Mouse (Mus musculus) neural tube, embryonic 12.5 days (tissue): ENCODE data around the gene Flt3l. TPM values are rescaled to one million over a fixed set of nuclear protein-coding genes. Genes with fewer than 3 reads are reported as not detected.

ENCODE experiments used
- ATAC-seq: fragments of 200-750 bp; cut with Nextera tagmentation; 2 replicates; pipeline ENCODE4 v1.8.0; 2017; ENCODE audit warnings: low read depth, mild to moderate bottlenecking, moderate TSS enrichment, moderate library complexity; ENCODE audit not compliant: low FRiP score
- H3K27ac ChIP-seq: fragments of 300-500 bp; sonication (generic); 2 replicates; pipeline ENCODE4 v1.5.1; 2016
- H3K27me3 ChIP-seq: fragments of 300-500 bp; sonication (generic); replicated peaks from 2 replicates; pipeline ENCODE4 v1.6.1; 2016; ENCODE audit warnings: mild to moderate bottlenecking
- H3K36me3 ChIP-seq: fragments of 300-500 bp; sonication (generic); 2 replicates; pipeline ENCODE4 v1.6.1; 2016; ENCODE audit warnings: mild to moderate bottlenecking
- H3K4me1 ChIP-seq: fragments of 300-500 bp; sonication (generic); 2 replicates; pipeline ENCODE4 v1.6.1; 2016
- H3K4me2 ChIP-seq: fragments of 300-500 bp; sonication (generic); replicated peaks from 2 replicates; pipeline ENCODE4 v1.6.1; 2016; ENCODE audit warnings: mild to moderate bottlenecking
- H3K4me3 ChIP-seq: fragments of 300-500 bp; sonication (generic); 2 replicates; pipeline ENCODE4 v1.5.1; 2016
- H3K9ac ChIP-seq: fragments of 300-500 bp; sonication (generic); 2 replicates; pipeline ENCODE4 v1.6.1; 2016; ENCODE audit warnings: mild to moderate bottlenecking
- H3K9me3 ChIP-seq: fragments of 300-500 bp; sonication (generic); 2 replicates; pipeline ENCODE4 v1.6.1; 2016; ENCODE audit warnings: mild to moderate bottlenecking
- WGBS: fragments of 180-500 bp; shearing (Covaris S2); methylation state at CpG from one replicate; pipeline ENCODE4 v1.1.7; 2016; 5-methylcytosine and 5-hydroxymethylcytosine counted together
- polyA plus RNA-seq: library from polyadenylated mRNA; unstranded; fragments of >200 nt; fragmentation: Nextera tagmentation; extraction: Ambion mirVana; gene quantifications from 2 replicates; pipeline ENCODE4 v1.2.1, GENCODE M21; 2016

Flt3l gene
- 1.0 and 1.3 TPM in 2 replicates for polyA plus RNA-seq

DNA sequence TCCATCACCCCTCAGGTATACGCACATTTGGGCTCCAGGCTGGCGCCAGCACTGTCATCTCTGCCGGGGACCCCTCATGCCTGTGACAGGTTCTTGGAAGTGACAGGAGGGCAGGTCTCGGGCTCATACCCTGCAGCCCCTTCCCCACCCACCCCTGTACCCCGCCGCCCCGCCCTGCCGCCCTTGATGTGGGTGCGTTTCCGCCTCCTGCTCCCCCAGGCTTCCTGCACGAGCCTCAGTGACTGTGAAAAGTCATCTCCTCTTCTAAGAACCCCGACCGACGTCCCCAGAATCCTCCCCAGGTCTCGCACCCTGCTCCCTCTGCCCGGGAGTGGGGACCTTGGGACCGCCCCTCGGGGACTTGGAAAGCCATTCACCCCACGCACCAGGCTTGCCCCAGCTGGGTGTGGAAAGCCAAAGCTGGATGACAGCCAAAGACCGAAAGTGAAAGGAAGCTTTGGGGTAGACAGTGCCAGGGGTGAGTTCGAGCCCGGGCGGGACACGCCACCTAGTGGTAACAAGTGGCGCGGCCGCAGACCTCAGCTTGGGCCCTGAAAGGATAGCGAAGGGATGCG lies at the start of gene Flt3l, which contains the start of gene Gm45713:
TSS of gene Flt3l (minus strand) at position 440 of the 575 bp plus-strand sequence.
TSS of gene Gm45713 (minus strand) at position 239 of the 575 bp plus-strand sequence.
- peak; percentile 83 for ATAC-seq
- Histone ChIP-seq H3K36me3 (no peaks in the 10 kb centered on the region), H3K4me1 (peaks cover 6% of the 10 kb centered on the region; the same call in 1 of the 2 replicates), H3K9me3 (no peaks in the 10 kb centered on the region), H3K4me2 (peak within 1 kb of the TSS; percentile 74), H3K27me3 (peaks cover 15% of the 10 kb centered on the region; the same call in 1 of the 2 replicates), H3K27ac (no peak within 1 kb of the TSS), H3K9ac (peak within 1 kb of the TSS; percentile 56), H3K4me3 (peak within 1 kb of the TSS; percentile 44)
- 3% methylated on average over 29 of the region's 29 CpGs for WGBS

DNA sequence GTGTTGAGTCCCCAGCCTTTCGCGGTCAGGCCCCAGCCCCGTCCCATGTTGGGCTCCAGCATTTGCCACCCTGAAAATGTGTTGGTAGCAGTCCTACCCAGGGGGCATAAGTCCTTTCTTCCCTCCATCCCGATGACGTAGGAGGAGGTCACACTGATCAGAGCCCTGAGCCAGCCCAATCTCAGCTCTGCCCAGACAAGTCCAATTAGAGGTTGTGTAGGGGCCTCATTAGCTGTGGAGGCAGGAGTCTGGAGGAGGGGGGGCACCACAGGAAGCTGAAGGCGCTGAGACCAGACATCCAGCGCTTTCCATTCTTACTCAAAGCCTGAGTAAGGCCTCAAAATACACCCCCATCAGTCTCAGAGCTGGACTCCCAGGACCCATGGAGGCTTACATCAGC lies 49.7 kb upstream of the Flt3l start:
- H3K27ac ChIP-seq: no peak overlapping the region
- no peak overlapping the region for H3K9ac ChIP-seq
- 63% methylated on average over 7 of the region's 7 CpGs for WGBS
- H3K4me3 ChIP-seq: no peak overlapping the region
- no peaks in the 10 kb centered on the region for H3K36me3 ChIP-seq
- H3K9me3 ChIP-seq: 0 out of 2 replicates have a peak, but pooled peaks cover 2% of the 10 kb centered on the region
- no peak for ATAC-seq
- H3K4me2 ChIP-seq: no peak overlapping the region
- peaks cover 74% of the 10 kb centered on the region for H3K27me3 ChIP-seq
- H3K4me1 ChIP-seq: peaks cover 14% of the 10 kb centered on the region

DNA sequence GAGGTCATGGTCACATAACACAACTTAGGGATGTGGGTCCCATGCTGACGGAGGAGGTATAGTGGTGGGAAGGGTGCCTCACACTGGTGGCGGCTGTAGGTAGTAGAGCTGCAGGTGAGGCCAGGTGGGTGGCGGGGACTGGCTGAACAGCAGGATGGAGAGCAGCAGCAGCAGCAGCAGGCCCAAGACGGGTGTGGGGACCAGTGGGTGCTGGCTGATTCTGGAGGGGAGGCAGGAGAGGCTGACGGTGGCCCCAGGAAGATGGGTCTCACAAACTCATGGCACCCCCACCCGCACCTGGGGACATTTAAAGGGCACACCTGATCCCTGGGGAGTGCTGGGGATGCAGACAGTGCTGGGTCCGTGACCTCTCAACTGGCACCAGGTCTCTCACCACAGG lies 47.4 kb upstream of the Flt3l start:
- Histone ChIP-seq H3K4me2 (no peak overlapping the region), H3K4me1 (peaks cover 15% of the 10 kb centered on the region), H3K27ac (no peak overlapping the region), H3K36me3 (no peaks in the 10 kb centered on the region), H3K4me3 (no peak overlapping the region), H3K9ac (no peak overlapping the region), H3K27me3 (peaks cover 90% of the 10 kb centered on the region), H3K9me3 (0 out of 2 replicates have a peak, but pooled peaks cover 4% of the 10 kb centered on the region)
- WGBS: 62% methylated on average over 7 of the region's 7 CpGs
- no peak for ATAC-seq

DNA sequence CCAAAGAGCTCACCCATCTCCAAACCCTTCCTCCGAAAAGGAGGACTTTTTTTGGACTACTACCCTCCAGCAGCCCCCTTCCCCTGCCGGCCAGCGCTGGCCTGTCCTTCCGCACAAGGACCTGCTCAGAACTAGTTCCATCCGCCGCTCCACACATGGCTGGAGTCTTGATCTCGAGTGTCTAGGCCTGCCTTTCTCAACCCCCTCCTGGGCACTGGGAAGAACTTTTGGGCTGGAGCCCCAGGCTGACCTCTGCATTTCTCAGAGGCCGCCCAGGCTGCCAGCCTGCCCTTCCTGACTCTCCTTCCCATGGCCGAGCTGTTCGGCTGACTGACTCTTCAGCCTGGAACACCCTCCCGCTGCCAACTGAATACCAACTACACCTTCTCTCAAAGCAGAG lies 46.4 kb upstream of the Flt3l start:
- Histone ChIP-seq H3K27me3 (peaks cover 93% of the 10 kb centered on the region), H3K36me3 (no peaks in the 10 kb centered on the region), H3K4me1 (peaks cover 15% of the 10 kb centered on the region), H3K4me2 (peak overlapping the region; percentile 54), H3K9ac (0 out of 2 replicates have a peak overlapping the region, but pooled peaks have one; percentile 29), H3K4me3 (peak overlapping the region; percentile 18), H3K27ac (no peak overlapping the region), H3K9me3 (0 out of 2 replicates have a peak, but pooled peaks cover 4% of the 10 kb centered on the region)
- ATAC-seq: no peak
- 18% methylated on average over 11 of the region's 11 CpGs for WGBS

DNA sequence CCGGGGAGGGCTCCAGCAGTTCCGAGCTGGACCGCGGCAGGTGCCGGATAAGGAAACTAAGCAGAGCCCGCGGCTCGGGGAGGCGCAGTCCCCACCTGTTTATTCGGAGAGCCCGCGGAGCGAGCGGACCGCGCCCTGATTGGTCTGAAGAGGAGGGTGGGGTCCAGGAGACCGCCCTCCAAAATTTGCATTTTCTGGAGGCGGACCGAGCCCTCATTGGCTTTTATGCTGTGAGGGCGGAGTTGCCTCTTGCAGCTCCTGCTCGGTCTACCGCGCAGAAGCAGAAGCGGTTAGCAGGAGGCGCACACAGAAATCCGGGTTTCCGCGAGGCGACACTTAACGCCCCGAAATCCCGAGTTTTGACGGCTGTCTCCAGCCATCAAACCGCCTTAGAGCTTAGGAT lies 46.0 kb upstream of the Flt3l start:
- 0 out of 2 replicates have a peak overlapping the region, but pooled peaks have one; percentile 29 for H3K9ac ChIP-seq
- ATAC-seq: peak; percentile 71
- H3K4me2 ChIP-seq: peak overlapping the region; percentile 54

DNA sequence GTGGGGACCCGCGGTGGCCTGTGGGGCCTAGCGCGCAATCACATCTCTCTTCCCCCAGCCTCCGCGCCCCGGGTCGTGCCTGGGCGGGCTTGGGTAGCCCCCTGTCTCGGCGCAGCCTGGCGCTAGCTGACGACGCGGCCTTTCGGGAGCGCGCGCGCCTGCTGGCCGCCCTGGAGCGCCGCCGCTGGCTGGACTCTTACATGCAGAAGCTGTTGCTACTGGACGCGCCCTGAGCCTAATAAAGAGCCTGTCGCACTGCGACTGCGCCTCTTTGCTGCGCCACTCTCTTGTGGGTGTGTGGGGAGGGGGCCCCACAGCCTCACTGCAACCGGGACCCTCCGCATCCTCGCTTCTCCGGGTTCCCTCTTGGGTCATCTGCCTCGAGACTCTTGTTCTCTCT lies 45.3 kb upstream of the Flt3l start:
- 0 out of 2 replicates have a peak, but pooled peaks cover 4% of the 10 kb centered on the region for H3K9me3 ChIP-seq
- peaks cover 96% of the 10 kb centered on the region for H3K27me3 ChIP-seq
- H3K36me3 ChIP-seq: no peaks in the 10 kb centered on the region
- peaks cover 15% of the 10 kb centered on the region for H3K4me1 ChIP-seq
- no peak overlapping the region for H3K9ac ChIP-seq
- peak overlapping the region; percentile 5; the same call in 1 of the 2 replicates for H3K4me3 ChIP-seq
- ATAC-seq: no peak
- peak overlapping the region; percentile 54 for H3K4me2 ChIP-seq
- H3K27ac ChIP-seq: no peak overlapping the region
- WGBS: 4% methylated on average over 35 of the region's 35 CpGs

More for the DNA sequence above, 46.0 kb upstream of the Flt3l start:
- Histone ChIP-seq H3K27ac (no peak overlapping the region), H3K36me3 (no peaks in the 10 kb centered on the region), H3K9me3 (0 out of 2 replicates have a peak, but pooled peaks cover 4% of the 10 kb centered on the region), H3K27me3 (peaks cover 96% of the 10 kb centered on the region), H3K4me1 (peaks cover 15% of the 10 kb centered on the region), H3K4me3 (peak overlapping the region; percentile 19)
- under 1% methylated on average over 34 of the region's 34 CpGs for WGBS

DNA sequence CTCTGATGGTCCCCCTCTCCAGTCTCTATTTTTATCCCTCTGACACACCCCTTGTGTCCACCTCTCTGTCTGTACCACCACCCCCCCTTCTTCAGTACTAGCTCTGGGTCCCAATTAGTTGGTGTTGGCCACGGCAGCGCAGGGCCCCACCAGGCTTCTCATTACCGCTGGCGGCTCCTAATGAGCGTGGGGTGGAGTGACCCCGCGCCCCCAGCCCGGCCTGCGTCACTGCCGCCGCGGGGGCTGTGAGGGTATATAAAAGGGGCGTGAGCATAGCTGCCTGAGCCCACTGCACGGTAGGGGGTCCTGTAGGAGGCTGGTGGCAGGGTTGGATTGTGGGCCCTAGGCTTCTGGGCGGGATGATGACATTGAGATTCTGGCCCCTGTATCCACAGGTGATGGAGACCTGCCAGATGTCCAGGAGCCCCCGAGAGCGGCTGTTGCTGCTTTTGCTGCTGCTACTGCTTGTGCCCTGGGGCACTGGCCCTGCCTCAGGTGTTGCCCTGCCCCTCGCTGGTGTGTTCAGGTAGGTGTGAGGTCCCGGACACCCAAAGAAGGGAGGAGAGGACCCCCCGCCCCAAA lies 44.8 kb upstream of the Flt3l start, which contains the start of gene Pth2:
TSS of gene Pth2 (plus strand) at position 100 of the 582 bp plus-strand sequence.
- peak within 1 kb of the TSS; percentile 54 for H3K4me2 ChIP-seq

DNA sequence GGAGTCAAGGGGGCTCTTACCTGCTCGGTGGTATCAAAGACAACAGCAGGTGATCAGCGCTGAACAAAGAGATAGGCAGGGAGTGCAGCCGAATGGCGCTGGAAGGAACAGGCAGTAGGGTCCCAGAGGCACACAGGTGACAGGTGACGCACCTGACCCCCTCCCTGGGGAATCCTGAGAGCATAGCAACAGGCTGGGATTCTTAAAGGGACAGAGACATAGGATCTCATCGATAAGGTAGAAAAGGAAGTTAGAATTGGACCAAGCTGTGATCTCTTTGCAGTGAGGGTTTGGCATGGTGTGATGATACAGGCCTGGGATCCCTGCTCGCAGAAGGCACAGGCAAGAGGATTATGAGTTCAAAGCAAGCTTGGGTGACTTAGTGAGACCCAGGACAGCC lies 43.2 kb upstream of the Flt3l start, which contains the start of gene Gfy:
TSS of gene Gfy (minus strand) at position 101 of the 400 bp plus-strand sequence.
- ATAC-seq: no peak
- Histone ChIP-seq H3K9me3 (0 out of 2 replicates have a peak, but pooled peaks cover 4% of the 10 kb centered on the region), H3K27ac (no peak within 1 kb of the TSS), H3K9ac (no peak within 1 kb of the TSS), H3K4me3 (no peak within 1 kb of the TSS), H3K4me1 (peaks cover 30% of the 10 kb centered on the region), H3K27me3 (peaks cover 100% of the 10 kb centered on the region), H3K36me3 (no peaks in the 10 kb centered on the region), H3K4me2 (no peak within 1 kb of the TSS)
- WGBS: 26% methylated on average over 7 of the region's 7 CpGs

More for the DNA sequence above, 44.8 kb upstream of the Flt3l start, which contains the start of gene Pth2:
- 17% methylated on average over 20 of the region's 20 CpGs for WGBS
- H3K4me3 ChIP-seq: peak within 1 kb of the TSS; percentile 5; the same call in 1 of the 2 replicates
- H3K27me3 ChIP-seq: peaks cover 97% of the 10 kb centered on the region
- no peak for ATAC-seq
- peaks cover 21% of the 10 kb centered on the region for H3K4me1 ChIP-seq
- no peaks in the 10 kb centered on the region for H3K36me3 ChIP-seq
- 0 out of 2 replicates have a peak, but pooled peaks cover 4% of the 10 kb centered on the region for H3K9me3 ChIP-seq
- no peak within 1 kb of the TSS for H3K27ac ChIP-seq
- no peak within 1 kb of the TSS for H3K9ac ChIP-seq

DNA sequence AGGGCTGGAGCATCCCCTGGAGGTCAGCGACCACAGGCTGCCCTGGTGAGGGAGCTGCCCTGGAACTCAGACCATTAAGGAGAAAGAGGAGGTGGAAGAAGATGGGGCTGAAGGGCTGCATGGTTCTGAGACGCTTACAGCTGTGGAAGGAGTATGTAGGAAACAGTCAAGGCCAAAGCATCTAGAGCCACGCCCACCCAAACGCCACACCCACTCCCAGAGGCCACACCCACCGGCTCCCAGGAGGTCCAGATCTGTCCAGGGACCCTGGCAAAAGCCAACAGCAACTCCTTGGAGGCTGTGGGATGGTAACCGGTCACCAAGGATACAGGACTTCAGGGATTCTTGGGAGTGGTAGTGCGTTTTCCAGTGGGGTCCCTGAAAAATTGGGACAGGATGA lies 42.3 kb upstream of the Flt3l start:
- no peak for ATAC-seq
- 21% methylated on average over 7 of the region's 7 CpGs for WGBS
- H3K4me1 ChIP-seq: peaks cover 30% of the 10 kb centered on the region
- no peak overlapping the region for H3K9ac ChIP-seq
- H3K36me3 ChIP-seq: no peaks in the 10 kb centered on the region
- H3K4me2 ChIP-seq: no peak overlapping the region
- peaks cover 98% of the 10 kb centered on the region for H3K27me3 ChIP-seq
- H3K27ac ChIP-seq: no peak overlapping the region
- 0 out of 2 replicates have a peak, but pooled peaks cover 4% of the 10 kb centered on the region for H3K9me3 ChIP-seq
- no peak overlapping the region for H3K4me3 ChIP-seq

DNA sequence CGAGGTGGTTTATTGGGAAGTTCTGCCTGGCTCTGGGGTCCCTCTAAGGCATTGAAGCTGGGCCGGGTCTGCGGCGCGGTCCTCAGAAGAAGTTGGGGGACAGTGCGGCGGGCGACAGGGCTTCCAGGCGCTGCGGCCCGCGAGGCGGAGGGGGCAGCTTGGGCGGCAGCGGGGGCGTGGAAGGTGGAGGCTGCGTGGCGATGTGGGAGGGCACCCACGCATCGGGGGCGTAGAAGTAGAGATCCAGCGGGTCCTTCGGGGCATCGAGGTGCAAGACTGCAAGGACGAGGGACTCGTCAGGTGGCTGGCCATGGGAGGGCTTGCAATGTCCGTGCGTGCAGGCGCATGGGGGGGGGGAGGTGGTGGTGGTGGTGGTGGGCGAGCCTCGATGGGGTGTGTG lies 40.1 kb upstream of the Flt3l start:
- peaks cover 87% of the 10 kb centered on the region for H3K27me3 ChIP-seq
- no peak overlapping the region for H3K9ac ChIP-seq
- H3K27ac ChIP-seq: no peak overlapping the region
- whole genome bisulfite sequencing: 4% methylated on average over 31 of the region's 31 CpGs
- H3K9me3 ChIP-seq: 0 out of 2 replicates have a peak, but pooled peaks cover 4% of the 10 kb centered on the region
- ATAC-seq: no peak
- H3K4me2 ChIP-seq: peak overlapping the region; percentile 36
- peaks cover 19% of the 10 kb centered on the region for H3K4me1 ChIP-seq
- H3K36me3 ChIP-seq: no peaks in the 10 kb centered on the region
- peak overlapping the region; percentile 9 for H3K4me3 ChIP-seq

DNA sequence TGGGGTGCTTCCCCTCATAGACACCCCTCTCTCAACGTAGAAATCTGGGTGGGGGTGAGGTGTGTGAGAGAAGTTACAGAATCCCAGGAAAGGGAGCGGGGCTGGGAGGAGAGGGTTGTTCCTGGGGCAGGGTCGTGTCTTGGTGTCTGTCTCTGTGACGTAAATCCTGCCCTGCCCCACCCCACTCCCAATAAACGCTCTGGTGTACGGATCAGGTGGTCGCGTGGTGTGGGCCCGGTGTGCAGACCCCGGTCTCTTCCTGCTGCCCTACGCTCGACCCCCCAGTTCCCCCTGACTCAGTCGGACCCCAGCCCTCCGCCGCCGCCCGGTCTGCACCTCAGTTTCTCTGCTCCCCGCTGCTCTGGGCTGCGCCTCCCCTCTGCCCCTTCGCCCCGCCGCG lies 39.7 kb upstream of the Flt3l start:
- Histone ChIP-seq H3K4me3 (peak overlapping the region; percentile 9; the same call in 1 of the 2 replicates), H3K4me2 (peak overlapping the region; percentile 36), H3K4me1 (peaks cover 16% of the 10 kb centered on the region), H3K9ac (no peak overlapping the region), H3K9me3 (0 out of 2 replicates have a peak, but pooled peaks cover 2% of the 10 kb centered on the region), H3K27ac (no peak overlapping the region), H3K36me3 (no peaks in the 10 kb centered on the region), H3K27me3 (peaks cover 83% of the 10 kb centered on the region)
- no peak for ATAC-seq
- 1% methylated on average over 23 of the region's 23 CpGs for WGBS

DNA sequence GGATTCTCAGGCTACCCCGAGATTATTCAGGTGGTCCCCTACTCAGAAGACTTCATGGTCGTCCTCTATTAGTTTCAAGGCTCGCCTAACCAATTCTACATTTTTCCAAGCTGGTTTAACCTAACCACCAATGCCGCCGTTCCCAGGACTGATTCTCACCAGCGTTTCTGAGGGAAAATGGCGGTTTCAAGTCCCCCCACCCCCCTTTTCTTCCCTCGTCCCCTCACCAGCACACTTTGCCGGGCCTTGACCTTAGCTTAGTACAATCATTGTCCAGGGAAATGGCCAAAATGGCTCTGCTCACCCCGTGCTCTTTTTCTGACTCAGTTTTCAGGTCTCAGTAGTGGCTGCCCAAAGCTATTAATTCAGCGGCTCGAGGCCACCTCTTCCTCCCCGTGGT lies 39.2 kb upstream of the Flt3l start:
- H3K27me3 ChIP-seq: peaks cover 77% of the 10 kb centered on the region
- WGBS: 4% methylated on average over 13 of the region's 13 CpGs
- peaks cover 15% of the 10 kb centered on the region for H3K4me1 ChIP-seq
- no peaks in the 10 kb centered on the region for H3K36me3 ChIP-seq
- H3K4me2 ChIP-seq: 0 out of 2 replicates have a peak overlapping the region, but pooled peaks have one; percentile 1
- H3K4me3 ChIP-seq: no peak overlapping the region
- no peak overlapping the region for H3K9ac ChIP-seq
- H3K27ac ChIP-seq: no peak overlapping the region
- H3K9me3 ChIP-seq: no peaks in the 10 kb centered on the region
- ATAC-seq: no peak
